Mouse (Mus musculus) heart, adult 8-10 months (tissue): Measurements from ENCODE around the gene Pitpnm1. TPM values are rescaled to one million over a fixed set of nuclear protein-coding genes. Genes with fewer than 3 reads are reported as not detected.
"Not testable (repeated sequence)": the region's sequence is repeated elsewhere in the genome, so short reads cannot be mapped to it uniquely, and the experiment has no call there.

ENCODE experiments used
- DNase-seq: peaks from one replicate; pipeline ENCODE4 v3.0.0; 2022; ENCODE audit warnings: low spot score
- total RNA-seq, 4 experiments: library from RNA; stranded (reverse); gene quantifications; 2 replicates each; pipeline ENCODE4 v1.2.4; 2022

The Pitpnm1 gene
- total RNA-seq, 4 experiments from 2014 or later = 17.0 to 22.1 (median 18.3) TPM

- no peak for DNase-seq
These were observed 18.6 kb downstream of the Pitpnm1 start for GRCm38 (mm10) chr19:4118350-4118749.

GRCm38 (mm10) chr19:4119716-4120487 is 20.1 kb downstream of the Pitpnm1 start:
- DNase-seq = no peak

- DNase-seq = no peak
These were observed 20.7 kb downstream of the Pitpnm1 start for GRCm38 (mm10) chr19:4120496-4120895.

GRCm38 (mm10) chr19:4121097-4121805 is 21.5 kb downstream of the Pitpnm1 start:
- DNase-seq = peak; percentile 99

GRCm38 (mm10) chr19:4121896-4122295 is 22.1 kb downstream of the Pitpnm1 start:
- not testable (repeated sequence) for DNase-seq

GRCm38 (mm10) chr19:4122411-4123370 is 22.9 kb downstream of the Pitpnm1 start:
- no peak for DNase-seq

- DNase-seq = no peak
These were observed 24.6 kb downstream of the Pitpnm1 start for GRCm38 (mm10) chr19:4124432-4124831.

GRCm38 (mm10) chr19:4125268-4125667 is 25.5 kb downstream of the Pitpnm1 start:
- not testable (repeated sequence) for DNase-seq

GRCm38 (mm10) chr19:4125741-4126696 is 26.2 kb downstream of the Pitpnm1 start, which contains the start of gene Aip:
TSS of gene Aip (minus strand) at chr19:4125858.
- peak; percentile 97 for DNase-seq

- no peak for DNase-seq
These were observed 27.1 kb downstream of the Pitpnm1 start for GRCm38 (mm10) chr19:4126759-4127495.

- no peak for DNase-seq
These were observed 29.7 kb downstream of the Pitpnm1 start for GRCm38 (mm10) chr19:4129462-4129861.

- DNase-seq = no peak
These were observed 30.3 kb downstream of the Pitpnm1 start for GRCm38 (mm10) chr19:4130106-4130505.

- DNase-seq = no peak
These were observed 31.3 kb downstream of the Pitpnm1 start for GRCm38 (mm10) chr19:4131075-4131474.

- no peak for DNase-seq
These were observed 32.0 kb downstream of the Pitpnm1 start for GRCm38 (mm10) chr19:4131768-4132167.

- DNase-seq = no peak
These were observed 34.6 kb downstream of the Pitpnm1 start for GRCm38 (mm10) chr19:4134354-4134753.

GRCm38 (mm10) chr19:4135229-4135962 is 35.6 kb downstream of the Pitpnm1 start:
- DNase-seq = not testable (repeated sequence)

GRCm38 (mm10) chr19:4135963-4136345 is 36.2 kb downstream of the Pitpnm1 start:
- not testable (repeated sequence) for DNase-seq

- no peak for DNase-seq
These were observed 36.7 kb downstream of the Pitpnm1 start for GRCm38 (mm10) chr19:4136463-4136862.

- DNase-seq = no peak
These were observed 38.1 kb downstream of the Pitpnm1 start for GRCm38 (mm10) chr19:4137913-4138312.
